In the genomic region with DNA sequence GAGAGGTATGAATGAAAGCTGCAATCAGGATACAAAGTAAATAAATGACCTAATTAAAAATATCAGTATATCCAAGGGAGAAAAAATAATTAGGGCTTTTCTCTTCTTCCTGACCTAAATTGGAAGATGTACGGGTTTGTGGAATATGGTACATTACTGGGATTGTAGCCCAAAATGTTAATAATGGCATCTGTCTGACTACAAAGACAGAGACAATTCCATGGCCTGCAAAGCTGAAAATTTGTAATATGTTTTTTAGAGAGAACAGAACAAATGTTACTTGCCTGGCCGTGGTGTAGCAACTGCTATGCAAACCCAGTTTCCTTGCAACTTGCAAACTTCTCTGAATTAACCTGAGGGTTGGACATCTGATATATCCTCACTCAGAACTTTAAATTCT, we compare ENCODE assay signal across 17 mouse cellular contexts.
DNase-seq lines count a peak whose midpoint lies in the region; TF ChIP-seq lines count a peak whose summit lies in the region.
"Had no signal": no experiment of that assay in that cellular context is flagged by ENCODE, and none has a peak within 500 bp of the region (broad histone marks: within the 10 kb centered on the region; RNA-seq: fewer than 3 reads in every experiment).

No protein-coding gene starts in this region.

- no peak for TF ChIP-seq POLR2A in brain, embryonic 14.5 days (IDR thresholded peaks at IDR 0.05; ENCODE audit: borderline replicate concordance, extremely low read depth, insufficient read depth, insufficient read length, poor library complexity, severe bottlenecking)

- TF ChIP-seq CTCF in brain, embryonic 14.5 days (IDR thresholded peaks at IDR 0.05; ENCODE audit: borderline replicate concordance, extremely low read depth, insufficient read depth, insufficient read length) = no peak

- peak; percentile 12 for DNase-seq in layer of hippocampus, adult 11-12 months (ENCODE audit: low spot score)
- DNase-seq in layer of hippocampus, postnatal 10 days (ENCODE audit: low spot score in 2 of 2) = no peak
- peak; percentile 26 for DNase-seq in brain, embryonic 14.5 days (ENCODE audit: low read depth)
- DNase-seq in layer of hippocampus, adult 9-11 months = peak; percentile 28
- no peak for DNase-seq in gastrocnemius, postnatal 4 days (ENCODE audit: low spot score in 2 of 2)
- DNase-seq in cerebellum, postnatal 36 days = no peak
- DNase-seq: adrenal gland, postnatal 10 days; adrenal gland, postnatal 36 days; B cell, adult 2 months; cerebellum, adult 11-12 months; cerebellum, adult 8-10 months; cerebellum, postnatal 10 days; gastrocnemius, adult 2 months; gastrocnemius, postnatal 14 days; heart, adult 18-20 months; heart, postnatal 10 days; heart, postnatal 36 days had no signal

Comparison
In these comparisons a context has a peak if more than half of its experiments do, and no peak if none do; other contexts are left out.
1. DNase-seq: peak in layer of hippocampus, adult 11-12 months (single experiment), brain, embryonic 14.5 days (single experiment) and layer of hippocampus, adult 9-11 months (single experiment); none in layer of hippocampus, postnatal 10 days (0 of 2), gastrocnemius, postnatal 4 days (0 of 2) and cerebellum, postnatal 36 days (0 of 2).